Mouse (Mus musculus): ENCODE data around the gene Mllt11. TPM values are rescaled to one million over a fixed set of nuclear protein-coding genes. Genes with fewer than 3 reads are reported as not detected.

Mllt11 gene
- polyA plus RNA-seq, 1 experiment, result 469 TPM

GRCm38 (mm10) chr3:95208286-95208685, 23.7 kb downstream of the Mllt11 start:
- TF ChIP-seq POLR2A (IDR thresholded peaks at IDR 0.05; ENCODE audit: extremely low read depth, insufficient read depth, low read length), result no peak
- TF ChIP-seq CTCF (IDR thresholded peaks at IDR 0.05; ENCODE audit: extremely low read depth, insufficient read depth, low read length), result no peak
- Histone ChIP-seq H3K4me1 (ENCODE audit: control insufficient read depth, insufficient read depth, low read length) (peaks cover 2% of the 10 kb centered on the region; the same call in 1 of the 2 replicates), H3K4me3 (ENCODE audit: insufficient read depth, low read length) (no peak overlapping the region), H3K27ac (ENCODE audit: insufficient read depth, low read length) (no peak overlapping the region)

GRCm38 (mm10) chr3:95203880-95204279, 28.1 kb downstream of the Mllt11 start:
- Histone ChIP-seq H3K4me1 (ENCODE audit: control insufficient read depth, insufficient read depth, low read length) (peaks cover 6% of the 10 kb centered on the region; the same call in 1 of the 2 replicates), H3K4me3 (ENCODE audit: insufficient read depth, low read length) (no peak overlapping the region), H3K27ac (ENCODE audit: insufficient read depth, low read length) (no peak overlapping the region)
- TF ChIP-seq POLR2A (IDR thresholded peaks at IDR 0.05; ENCODE audit: extremely low read depth, insufficient read depth, low read length), result no peak

GRCm38 (mm10) chr3:95200562-95200961, 31.4 kb downstream of the Mllt11 start:
- H3K27ac ChIP-seq (ENCODE audit: insufficient read depth, low read length), result no peak overlapping the region
- TF ChIP-seq CTCF (IDR thresholded peaks at IDR 0.05; ENCODE audit: extremely low read depth, insufficient read depth, low read length), result no peak
- TF ChIP-seq POLR2A (IDR thresholded peaks at IDR 0.05; ENCODE audit: extremely low read depth, insufficient read depth, low read length), result no peak
- H3K4me3 ChIP-seq (ENCODE audit: insufficient read depth, low read length), result no peak overlapping the region
- peaks cover 6% of the 10 kb centered on the region; the same call in 1 of the 2 replicates for H3K4me1 ChIP-seq (ENCODE audit: control insufficient read depth, insufficient read depth, low read length)

- H3K4me3 ChIP-seq (ENCODE audit: insufficient read depth, low read length), result no peak overlapping the region
- H3K4me1 ChIP-seq (ENCODE audit: control insufficient read depth, insufficient read depth, low read length), result peaks cover 6% of the 10 kb centered on the region; the same call in 1 of the 2 replicates
- no peak overlapping the region for H3K27ac ChIP-seq (ENCODE audit: insufficient read depth, low read length)
- TF ChIP-seq CTCF (IDR thresholded peaks at IDR 0.05; ENCODE audit: extremely low read depth, insufficient read depth, low read length), result no peak
- no peak for TF ChIP-seq POLR2A (IDR thresholded peaks at IDR 0.05; ENCODE audit: extremely low read depth, insufficient read depth, low read length)
Observed at GRCm38 (mm10) chr3:95200132-95200531, 31.8 kb downstream of the Mllt11 start.

GRCm38 (mm10) chr3:95199101-95199500, 32.9 kb downstream of the Mllt11 start:
- H3K4me1 ChIP-seq (ENCODE audit: control insufficient read depth, insufficient read depth, low read length), result peaks cover 6% of the 10 kb centered on the region; the same call in 1 of the 2 replicates
- TF ChIP-seq CTCF (IDR thresholded peaks at IDR 0.05; ENCODE audit: extremely low read depth, insufficient read depth, low read length) (no peak), POLR2A (IDR thresholded peaks at IDR 0.05; ENCODE audit: extremely low read depth, insufficient read depth, low read length) (no peak)
- no peak overlapping the region for H3K4me3 ChIP-seq (ENCODE audit: insufficient read depth, low read length)
- no peak overlapping the region for H3K27ac ChIP-seq (ENCODE audit: insufficient read depth, low read length)

GRCm38 (mm10) chr3:95195772-95196171, 36.2 kb downstream of the Mllt11 start:
- Histone ChIP-seq H3K4me3 (ENCODE audit: insufficient read depth, low read length) (no peak overlapping the region), H3K4me1 (ENCODE audit: control insufficient read depth, insufficient read depth, low read length) (peaks cover 2% of the 10 kb centered on the region; the same call in 1 of the 2 replicates), H3K27ac (ENCODE audit: insufficient read depth, low read length) (no peak overlapping the region)
- TF ChIP-seq CTCF (IDR thresholded peaks at IDR 0.05; ENCODE audit: extremely low read depth, insufficient read depth, low read length) (no peak), POLR2A (IDR thresholded peaks at IDR 0.05; ENCODE audit: extremely low read depth, insufficient read depth, low read length) (no peak)

GRCm38 (mm10) chr3:95194721-95195135, 37.2 kb downstream of the Mllt11 start:
- H3K4me1 ChIP-seq (ENCODE audit: control insufficient read depth, insufficient read depth, low read length), result no peaks in the 10 kb centered on the region
- no peak overlapping the region for H3K4me3 ChIP-seq (ENCODE audit: insufficient read depth, low read length)
- no peak overlapping the region for H3K27ac ChIP-seq (ENCODE audit: insufficient read depth, low read length)
- TF ChIP-seq CTCF (IDR thresholded peaks at IDR 0.05; ENCODE audit: extremely low read depth, insufficient read depth, low read length) (no peak), POLR2A (IDR thresholded peaks at IDR 0.05; ENCODE audit: extremely low read depth, insufficient read depth, low read length) (no peak)

- H3K4me3 ChIP-seq (ENCODE audit: insufficient read depth, low read length), result no peak overlapping the region
- TF ChIP-seq POLR2A (IDR thresholded peaks at IDR 0.05; ENCODE audit: extremely low read depth, insufficient read depth, low read length) (no peak), CTCF (IDR thresholded peaks at IDR 0.05; ENCODE audit: extremely low read depth, insufficient read depth, low read length) (no peak)
- no peak overlapping the region for H3K27ac ChIP-seq (ENCODE audit: insufficient read depth, low read length)
Observed at GRCm38 (mm10) chr3:95186888-95187287, 45.1 kb downstream of the Mllt11 start.

GRCm38 (mm10) chr3:95186100-95186499, 45.9 kb downstream of the Mllt11 start:
- no peaks in the 10 kb centered on the region for H3K4me1 ChIP-seq (ENCODE audit: control insufficient read depth, insufficient read depth, low read length)
- no peak overlapping the region for H3K4me3 ChIP-seq (ENCODE audit: insufficient read depth, low read length)
- TF ChIP-seq POLR2A (IDR thresholded peaks at IDR 0.05; ENCODE audit: extremely low read depth, insufficient read depth, low read length), result no peak
- H3K27ac ChIP-seq (ENCODE audit: insufficient read depth, low read length), result no peak overlapping the region

More at GRCm38 (mm10) chr3:95186888-95187287, 45.1 kb downstream of the Mllt11 start:
- no peaks in the 10 kb centered on the region for H3K4me1 ChIP-seq (ENCODE audit: control insufficient read depth, insufficient read depth, low read length)

- Histone ChIP-seq H3K4me1 (ENCODE audit: control insufficient read depth, insufficient read depth, low read length) (no peaks in the 10 kb centered on the region), H3K4me3 (ENCODE audit: insufficient read depth, low read length) (no peak overlapping the region), H3K27ac (ENCODE audit: insufficient read depth, low read length) (no peak overlapping the region)
- no peak for TF ChIP-seq CTCF (IDR thresholded peaks at IDR 0.05; ENCODE audit: extremely low read depth, insufficient read depth, low read length)
- no peak for TF ChIP-seq POLR2A (IDR thresholded peaks at IDR 0.05; ENCODE audit: extremely low read depth, insufficient read depth, low read length)
Observed at GRCm38 (mm10) chr3:95184796-95185577, 47.0 kb downstream of the Mllt11 start.
